Mouse (Mus musculus) adrenal gland, adult 8-10 months (tissue): ENCODE measurements around the gene Tars2. TPM values are rescaled to one million over a fixed set of nuclear protein-coding genes. Genes with fewer than 3 reads are reported as not detected.
"Not testable (repeated sequence)": the region's sequence is repeated elsewhere in the genome, so short reads cannot be mapped to it uniquely, and the experiment has no call there.

Experiments
- DNase-seq: peaks from one replicate; pipeline ENCODE4 v3.0.0; 2022
- total RNA-seq, 4 experiments: library from RNA; stranded (reverse); gene quantifications; 2 replicates each; pipeline ENCODE4 v1.2.4; 2022

Gene Tars2
- 10 to 100 TPM; 62.2 to 74.5 (median 65.2) TPM for total RNA-seq

DNA sequence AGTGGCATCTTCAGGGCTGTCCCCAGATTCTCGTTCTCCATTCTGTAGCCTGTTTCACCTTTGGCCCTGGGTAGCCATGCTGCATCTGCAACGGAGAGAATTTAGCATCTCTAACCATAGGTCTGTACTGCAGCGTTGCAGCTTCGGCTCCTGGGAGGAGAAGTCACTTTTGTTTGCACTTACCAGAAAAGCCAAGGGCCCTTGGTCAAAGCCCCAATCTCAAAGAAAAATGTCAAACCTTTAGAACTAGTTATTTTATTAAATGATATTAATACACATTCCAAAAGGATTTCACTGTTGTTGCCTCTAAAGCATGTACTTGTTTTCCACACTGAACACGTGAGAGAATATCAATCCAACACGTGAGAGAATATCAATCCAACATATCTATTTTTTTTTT lies at the start of gene Tars2:
TSS of gene Tars2 (minus strand) at position 101 of the 400 bp plus-strand sequence.
- no peak for DNase-seq

DNA sequence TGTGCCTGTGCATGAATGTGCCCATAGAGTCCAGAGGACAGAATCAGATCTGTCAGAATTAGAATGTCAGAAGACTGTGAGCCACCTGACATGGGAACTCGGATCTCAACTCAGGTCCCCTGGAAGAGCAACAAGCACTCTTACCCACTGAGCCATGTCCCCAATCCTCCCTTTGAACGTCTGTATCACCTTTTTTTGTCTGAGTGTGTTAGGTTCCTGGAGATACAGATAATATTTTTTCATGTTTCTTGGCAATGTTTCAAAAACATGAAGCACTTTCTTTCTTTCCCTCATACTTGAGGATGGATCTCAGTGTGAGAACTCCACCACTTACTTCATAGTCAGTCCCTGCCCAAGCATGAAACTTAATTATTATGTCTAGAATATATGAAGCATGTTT lies 48.4 kb upstream of the Tars2 start:
- no peak for DNase-seq

DNA sequence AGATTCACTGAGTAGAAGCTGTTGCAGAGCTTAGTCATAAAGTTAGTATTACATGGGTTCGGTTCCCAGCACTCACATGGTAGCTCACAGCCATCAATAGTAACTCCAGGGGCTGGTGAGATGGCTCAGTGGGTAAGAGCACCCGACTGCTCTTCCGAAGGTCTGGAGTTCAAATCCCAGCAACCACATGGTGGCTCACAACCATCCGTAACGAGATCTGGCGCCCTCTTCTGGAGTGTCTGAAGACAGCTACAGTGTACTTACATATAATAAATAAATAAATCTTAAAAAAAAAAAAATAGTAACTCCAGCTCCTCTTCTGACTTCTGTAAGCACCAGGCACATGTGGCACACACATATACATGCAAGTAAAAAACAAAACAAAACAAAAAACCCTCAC lies 47.6 kb upstream of the Tars2 start:
- not testable (repeated sequence) for DNase-seq

DNA sequence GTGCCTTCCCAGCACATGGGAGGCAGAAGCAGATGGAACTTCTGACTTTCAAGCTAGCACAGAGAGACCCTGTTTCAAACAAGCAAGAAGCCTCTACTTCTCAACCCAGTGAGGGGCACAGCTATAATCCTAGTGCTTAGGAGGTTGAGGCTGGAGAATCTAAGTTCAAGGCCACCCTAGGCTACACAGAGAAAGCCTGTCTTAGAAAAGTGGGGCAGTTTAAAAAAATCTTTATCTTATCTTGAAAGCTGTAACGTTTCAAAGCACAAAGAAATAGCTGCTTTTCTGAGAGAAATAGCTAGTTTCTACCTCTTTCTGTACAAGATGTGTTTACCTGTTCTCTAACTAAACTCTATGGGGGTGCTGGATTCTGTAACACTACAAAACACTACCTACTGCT lies 46.7 kb upstream of the Tars2 start:
- DNase-seq, result no peak

DNA sequence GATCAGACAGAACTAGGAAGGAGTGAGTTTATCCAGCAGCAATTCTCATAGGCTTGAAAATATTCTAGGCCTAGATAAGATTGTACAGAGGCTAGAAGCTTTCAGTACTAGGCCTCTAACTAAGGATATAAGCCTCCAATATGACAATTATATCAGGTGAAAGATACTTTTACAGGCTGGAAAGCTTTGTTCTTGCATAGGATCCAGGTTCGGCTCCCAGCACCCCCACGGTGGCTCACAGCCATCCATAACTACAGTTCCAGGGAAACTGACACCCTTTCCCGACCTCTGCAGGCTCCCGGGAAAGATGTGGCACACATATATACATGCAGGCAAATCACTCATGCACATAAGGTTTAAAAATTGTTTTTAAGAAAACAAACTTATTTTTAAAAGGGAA lies 43.8 kb upstream of the Tars2 start:
- no peak for DNase-seq

DNA sequence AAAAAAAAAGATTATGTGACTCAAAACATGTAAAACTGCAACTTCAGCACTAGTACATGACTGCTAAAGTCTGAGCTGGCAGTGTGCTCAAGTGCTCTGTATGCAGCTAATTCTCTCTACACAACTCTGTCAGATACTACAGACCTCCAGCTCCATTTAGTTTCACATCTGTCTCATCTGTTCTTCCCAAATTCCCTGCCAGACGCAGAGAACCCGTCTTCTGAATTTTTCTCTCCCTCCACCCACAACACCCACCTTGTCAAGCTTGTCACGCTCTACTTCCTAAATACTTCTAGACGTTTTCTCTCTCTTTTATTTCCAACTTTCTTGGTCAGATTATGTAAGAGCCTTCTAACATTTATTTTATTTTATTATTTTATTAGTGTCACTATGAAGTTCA lies 38.8 kb upstream of the Tars2 start:
- DNase-seq, result no peak

DNA sequence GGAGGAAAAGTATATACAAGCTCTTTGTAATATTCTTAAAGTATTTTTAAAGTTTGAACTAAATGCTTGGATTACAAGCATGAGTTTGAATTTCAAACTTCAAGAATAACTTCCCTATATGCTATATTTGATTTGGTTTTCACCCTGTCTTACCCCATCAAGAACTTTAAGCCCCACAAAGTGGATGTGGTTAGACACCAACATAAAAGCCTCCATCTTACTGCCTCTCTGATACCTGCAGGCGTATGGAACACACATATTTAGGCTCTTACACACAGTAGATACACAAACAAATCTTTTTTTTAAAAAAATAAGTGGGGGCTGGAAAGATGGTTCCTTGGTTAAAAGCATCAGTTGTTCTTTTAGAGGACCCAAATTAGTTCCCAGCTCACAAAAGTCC lies 34.3 kb upstream of the Tars2 start:
- no peak for DNase-seq

DNA sequence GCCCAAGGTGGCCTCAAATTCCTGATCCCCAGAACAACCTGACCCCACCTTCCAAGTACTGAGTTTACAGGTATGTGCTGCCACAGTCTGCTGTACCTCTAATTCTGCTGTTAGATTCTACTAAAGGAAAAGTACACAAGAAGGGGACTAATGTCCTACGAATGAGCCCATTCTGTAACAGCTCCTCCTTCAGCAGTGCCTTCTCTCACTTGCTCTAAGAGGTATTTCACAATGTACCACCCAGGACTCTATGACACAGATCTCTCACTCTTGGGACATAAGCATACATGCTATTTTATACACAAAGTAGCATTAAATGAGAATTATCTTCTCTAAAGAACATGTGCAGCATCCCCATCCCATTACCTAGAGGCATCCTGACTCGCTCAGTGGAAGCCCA lies 33.7 kb upstream of the Tars2 start:
- DNase-seq, result no peak

DNA sequence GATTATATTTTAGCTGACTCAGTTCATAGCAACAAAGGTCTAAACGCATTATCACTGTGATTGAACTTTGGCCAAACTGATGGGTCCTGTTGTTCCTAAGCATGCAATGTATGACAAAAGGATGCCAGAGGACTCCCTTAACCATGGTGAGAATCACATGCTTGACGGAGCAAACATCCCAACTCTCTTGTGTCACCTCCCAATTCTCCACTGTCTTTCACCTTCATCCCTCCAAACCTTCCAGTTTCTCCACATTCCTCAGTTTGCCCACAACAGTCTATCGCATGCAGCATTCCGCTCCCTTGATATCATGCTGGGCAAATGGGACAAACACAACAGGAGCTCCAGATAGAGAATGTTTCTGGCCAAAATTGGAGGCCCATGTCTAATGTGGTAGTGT lies 25.5 kb upstream of the Tars2 start:
- DNase-seq, result no peak

DNA sequence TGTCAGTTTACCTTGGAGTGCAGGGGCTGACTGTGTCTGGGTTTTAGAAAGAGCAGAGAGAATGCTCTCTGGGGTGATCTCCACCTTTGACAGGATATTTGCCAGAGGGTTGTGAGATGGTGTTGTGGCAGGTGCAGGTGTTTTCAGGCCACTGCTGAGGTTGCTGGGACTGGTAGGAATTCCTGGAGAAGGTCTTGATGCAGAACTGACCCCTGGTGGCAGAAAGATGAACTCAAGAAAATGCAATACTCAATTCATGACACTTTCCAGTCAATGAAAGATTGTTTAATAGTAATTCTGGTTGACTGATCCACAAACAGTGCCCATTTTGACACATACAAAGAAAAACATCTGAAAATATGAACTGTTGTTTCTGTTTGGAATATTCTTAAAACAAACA lies 12.0 kb upstream of the Tars2 start:
- DNase-seq, result no peak

DNA sequence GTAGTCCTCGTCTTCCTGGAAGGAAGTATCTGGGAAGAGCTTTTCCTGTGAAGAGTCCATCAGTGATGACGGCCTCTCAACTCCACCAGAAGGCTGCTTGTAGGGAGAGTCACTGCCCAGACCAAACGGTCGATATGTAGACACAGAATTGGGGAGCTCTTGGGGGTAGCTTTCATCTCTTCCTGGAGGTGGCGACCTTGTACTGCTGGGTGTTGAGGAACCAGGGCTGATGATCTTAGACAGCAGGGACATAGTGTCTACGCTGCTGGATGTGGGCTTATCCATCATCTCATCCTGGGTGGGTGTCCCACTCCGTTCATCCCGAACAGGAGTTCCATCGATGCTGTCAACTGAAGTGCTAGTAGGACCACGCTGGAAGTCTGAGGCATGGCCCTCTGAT lies 5.5 kb upstream of the Tars2 start:
- DNase-seq, result no peak

DNA sequence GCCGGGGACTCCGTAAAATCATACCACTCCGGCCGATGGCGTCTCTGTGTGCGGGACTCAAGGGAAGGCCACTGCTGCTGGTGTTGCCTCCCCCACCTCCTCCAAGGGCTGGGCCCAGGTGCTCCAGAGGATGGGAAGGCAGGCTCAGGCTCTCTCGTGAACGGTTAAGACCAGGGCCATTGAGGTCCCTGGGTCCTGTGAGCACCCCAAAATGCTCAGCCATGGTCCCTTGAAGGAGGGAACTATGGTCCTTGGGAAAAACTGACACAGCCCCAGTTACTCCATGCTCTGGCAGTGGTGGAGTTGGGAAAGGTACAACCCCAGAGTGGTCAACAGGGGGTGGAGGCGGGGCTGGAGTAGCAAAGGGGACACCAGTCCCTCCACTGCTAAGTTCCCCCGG lies 3.8 kb upstream of the Tars2 start:
- DNase-seq, result no peak

DNA sequence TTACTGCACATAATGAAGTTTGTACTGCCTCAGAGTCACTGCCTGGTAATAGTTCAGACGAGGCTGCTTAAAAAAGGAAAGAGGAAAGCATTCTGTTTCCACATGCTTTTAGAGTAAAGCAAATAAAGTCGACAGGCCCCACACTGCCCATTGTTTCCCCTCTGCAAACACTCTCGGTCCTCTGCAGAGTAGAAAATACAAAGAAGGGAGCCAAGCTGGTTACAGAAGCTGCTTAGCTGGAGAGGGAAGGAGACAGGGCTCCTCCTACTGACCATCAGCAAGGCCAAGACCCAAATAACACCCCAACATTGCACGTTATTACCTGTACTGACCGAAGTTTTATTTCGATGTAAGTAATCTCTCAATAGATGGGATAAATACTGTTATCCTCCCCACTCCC lies 3.0 kb upstream of the Tars2 start:
- no peak for DNase-seq

DNA sequence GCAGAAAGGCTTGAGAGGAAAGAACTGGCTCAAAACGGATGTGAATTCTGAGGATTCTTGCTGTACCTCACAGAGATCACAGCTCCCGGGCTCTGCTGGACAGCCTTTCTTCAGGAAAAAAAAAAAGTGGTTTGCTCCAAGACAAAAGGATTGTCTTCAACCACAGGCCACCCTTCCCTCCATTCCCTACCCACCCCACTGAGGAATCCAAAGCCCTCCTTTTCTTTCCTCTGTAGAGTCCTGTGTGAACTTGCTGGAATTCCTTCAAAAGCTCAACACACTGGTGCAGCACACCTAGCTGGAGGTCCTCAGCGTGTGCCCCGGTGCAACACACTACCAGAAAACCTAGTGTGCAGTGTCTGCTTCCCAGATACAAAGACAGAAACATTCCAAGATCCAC lies 1.8 kb upstream of the Tars2 start:
- no peak for DNase-seq

DNA sequence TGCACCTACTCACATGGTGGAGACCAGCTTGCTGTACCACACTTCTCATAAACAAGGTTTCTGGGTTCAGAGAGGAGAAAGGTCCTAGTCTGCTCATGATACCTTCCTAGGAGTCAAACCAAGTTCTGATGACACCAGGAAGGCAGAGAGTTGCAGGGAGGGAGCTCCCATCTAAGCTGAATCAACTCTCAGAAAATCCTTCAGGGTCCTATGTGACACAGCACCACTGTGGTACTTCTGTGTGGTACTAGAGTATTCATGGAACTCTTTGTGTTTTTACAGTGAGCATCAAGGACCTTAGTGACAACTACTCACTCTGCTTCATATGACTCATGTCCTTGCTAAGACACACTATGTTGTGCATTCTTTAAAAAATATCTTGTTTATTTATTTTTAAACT lies 650 bp upstream of the Tars2 start:
- DNase-seq, result no peak

DNA sequence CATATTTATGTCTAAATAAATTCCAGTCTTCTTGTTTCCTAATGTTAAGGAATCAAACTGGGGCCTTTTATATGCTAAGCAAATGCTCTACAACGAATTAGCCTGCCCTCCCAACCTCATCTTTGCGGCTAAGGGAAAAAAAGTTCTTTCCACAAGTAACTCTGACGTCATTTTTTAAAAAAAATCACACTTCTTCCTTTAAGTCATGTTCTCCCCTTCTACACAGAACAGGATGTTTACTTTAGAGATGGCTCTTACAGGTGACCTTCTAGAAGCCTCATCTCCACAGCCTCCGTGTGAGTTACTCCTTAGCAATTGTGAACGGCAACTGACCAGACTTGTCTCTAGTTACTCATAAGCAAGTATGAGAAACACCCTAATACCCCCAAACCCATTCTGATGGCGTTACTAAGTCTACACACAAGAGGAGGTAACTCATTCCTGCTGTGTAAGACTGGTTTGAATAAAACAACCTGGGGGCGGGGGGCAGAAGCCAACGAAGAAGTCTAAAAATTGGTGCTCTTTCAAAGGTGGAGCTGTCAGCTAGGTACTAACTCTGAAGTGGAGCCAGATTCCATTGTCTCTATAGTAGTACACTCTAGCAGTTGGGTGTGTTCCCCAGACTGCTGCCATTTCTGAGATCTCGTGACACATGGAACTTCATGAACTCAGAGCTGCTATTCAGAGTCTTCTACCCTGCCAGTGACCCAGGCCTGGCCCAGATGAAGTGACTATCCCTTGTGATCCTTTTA lies 1.4 kb downstream of the Tars2 start:
- no peak for DNase-seq

DNA sequence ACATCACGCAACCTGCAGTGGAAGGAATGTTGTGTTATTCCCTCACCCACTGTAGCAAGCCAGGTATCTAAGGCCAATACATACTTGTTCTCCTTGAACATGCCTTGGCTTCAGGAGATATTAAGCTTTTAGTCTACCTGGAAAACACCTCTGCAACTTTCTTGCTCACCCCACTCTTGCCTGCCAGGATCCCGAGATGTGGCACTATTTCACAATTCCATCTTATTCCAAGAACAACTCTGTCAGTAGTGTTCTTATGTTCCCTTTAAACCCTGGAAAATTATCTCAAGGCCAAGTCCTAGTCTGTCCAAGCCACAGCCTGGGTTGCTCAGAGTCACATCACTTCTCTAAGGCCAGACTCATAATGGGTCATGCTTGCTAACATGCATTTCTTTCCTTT lies 3.2 kb downstream of the Tars2 start:
- no peak for DNase-seq

DNA sequence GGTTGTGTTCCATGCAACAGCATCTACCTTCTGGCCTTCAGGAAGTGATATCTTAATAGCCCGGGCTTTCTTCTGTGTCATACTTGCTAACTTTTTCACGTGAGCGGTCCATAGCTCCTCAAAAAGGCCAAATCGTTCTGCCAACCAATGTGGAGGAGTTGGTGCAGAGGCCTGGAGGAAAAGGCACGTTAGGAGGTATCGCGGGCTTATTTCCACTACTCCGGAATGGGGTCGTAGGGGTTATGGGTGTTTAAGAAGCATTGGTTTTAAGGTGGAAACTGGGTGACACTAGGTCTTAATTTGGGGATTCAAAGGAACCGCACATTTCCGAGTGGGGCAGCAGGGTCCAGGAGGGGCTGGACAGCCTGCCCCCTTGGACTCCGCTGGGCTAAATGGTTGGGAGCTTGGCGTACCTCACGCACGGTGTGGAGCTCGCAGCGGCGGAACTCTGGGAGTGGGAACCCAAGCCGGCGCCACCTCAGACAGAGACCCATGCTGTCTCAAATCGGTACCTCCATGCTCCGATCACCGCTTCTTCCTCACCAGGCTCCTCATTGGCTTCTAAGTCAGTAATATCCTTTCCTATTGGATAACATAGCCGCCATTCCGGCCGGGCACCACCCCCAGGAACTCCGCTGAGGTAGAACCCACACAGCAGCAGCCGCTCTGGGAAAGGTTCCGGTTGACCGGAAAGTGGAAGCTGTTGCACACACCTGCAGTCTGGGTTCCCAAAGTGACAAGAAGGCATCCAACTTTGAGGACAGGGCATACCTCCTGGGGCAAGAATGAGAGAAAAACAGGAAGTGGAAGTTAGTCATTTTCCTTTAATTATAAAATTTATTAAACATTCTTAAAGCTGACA lies 5.4 kb downstream of the Tars2 start:
- peak; percentile 94 for DNase-seq

DNA sequence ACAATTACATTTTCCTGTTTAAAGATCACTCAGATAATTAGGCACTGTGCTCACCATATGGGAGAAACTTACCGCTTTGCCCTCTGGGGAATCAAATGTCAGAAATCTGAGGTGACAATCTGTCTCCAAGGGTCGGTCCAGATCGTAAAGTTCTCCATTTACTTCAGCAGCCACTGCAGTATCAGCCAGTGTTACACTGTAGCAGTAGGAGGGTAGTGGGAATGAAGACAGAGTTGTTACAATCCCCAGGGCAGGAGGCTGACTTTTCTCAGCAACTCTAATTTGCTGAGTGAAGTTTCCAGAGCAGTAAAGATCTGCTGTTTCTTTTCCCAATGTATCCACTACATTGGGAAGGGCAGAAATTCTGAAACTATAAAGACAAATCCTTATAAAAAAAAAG lies 7.1 kb downstream of the Tars2 start:
- no peak for DNase-seq

DNA sequence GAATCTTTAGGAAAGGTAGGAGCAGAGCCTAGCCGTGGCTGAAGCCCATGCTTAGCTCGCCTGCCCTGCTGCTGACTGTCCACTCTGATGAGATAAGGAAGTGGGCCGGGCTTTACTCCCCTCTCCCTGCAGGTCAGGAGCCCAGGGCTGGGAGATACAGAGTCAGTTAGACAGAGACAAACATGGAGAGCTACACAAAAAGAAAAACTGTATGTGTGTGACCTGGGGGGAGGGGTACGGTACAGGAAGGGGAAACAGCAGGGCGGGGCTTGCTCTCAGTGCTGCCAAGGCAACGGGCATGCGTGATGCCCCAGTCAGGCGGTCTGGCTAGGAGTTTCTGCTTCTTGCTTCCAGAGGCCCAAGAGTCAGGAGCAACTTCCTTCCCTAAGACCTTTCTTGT lies 19.6 kb downstream of the Tars2 start:
- DNase-seq, result no peak

DNA sequence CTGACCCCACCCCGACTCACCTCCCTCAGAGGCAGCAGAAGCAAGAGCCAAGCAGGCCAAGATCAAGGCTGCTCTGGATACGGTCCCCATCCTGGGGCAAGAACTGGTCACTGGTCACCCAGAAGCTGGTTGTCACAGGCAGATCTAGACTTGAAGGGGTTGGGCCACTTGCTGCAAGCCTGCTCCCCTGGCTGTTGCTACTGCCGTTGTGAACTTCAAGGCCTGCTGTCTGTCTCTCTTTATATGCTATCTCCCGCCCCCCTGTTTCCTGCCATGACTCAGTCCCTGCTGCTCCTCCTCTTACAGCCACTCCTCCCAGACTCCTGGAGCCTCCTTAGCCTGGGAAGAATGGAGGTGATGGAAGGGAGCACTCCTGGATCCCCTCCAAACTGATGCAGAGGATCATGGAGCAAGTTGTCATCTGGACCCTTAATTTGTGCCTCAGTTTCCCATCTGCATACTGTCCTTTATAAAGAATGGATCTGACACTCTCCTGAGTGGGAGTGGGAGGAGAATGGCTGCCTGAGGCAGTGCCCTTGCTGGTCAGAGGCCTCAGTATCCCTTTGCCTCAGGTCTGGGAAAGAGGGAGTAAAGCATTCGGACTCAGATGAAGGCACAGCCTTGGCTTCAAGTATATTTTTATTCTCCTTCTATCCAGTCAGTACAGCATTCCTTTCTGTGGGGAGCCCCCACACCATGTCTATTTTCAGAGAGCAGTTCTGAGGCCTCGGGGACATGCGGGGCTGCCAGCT lies 20.5 kb downstream of the Tars2 start, which contains the start of gene Ecm1:
TSS of gene Ecm1 (minus strand) at position 217 of the 752 bp plus-strand sequence.
- peak; percentile 88 for DNase-seq

DNA sequence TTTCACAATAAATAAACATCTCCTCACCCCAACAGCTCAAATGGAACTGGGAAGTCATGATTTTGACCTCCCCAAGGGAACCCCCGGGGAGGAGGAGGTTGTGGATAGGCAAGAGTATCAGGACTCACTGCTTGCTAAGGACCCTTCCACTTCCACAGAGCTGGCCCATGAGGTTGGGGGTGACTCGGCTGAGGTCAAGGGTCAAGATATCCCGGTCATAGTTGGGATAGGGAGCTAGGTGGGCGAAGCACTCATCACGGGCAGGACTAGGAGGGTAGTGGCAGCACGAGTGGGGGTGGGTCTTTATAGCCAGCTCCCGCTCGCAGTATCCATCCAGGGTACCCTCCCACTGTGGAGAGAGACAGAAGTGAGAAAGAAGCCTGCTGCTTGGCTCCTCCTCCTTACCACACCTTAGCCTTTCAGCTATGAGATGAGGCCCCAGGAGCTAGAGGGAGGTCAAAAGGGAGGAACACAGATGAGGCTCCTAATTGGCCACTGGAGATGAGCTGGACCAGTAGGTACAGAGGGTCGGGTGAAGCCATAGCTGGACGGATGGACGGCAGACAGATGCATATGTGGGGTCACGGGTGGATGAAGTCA lies 24.8 kb downstream of the Tars2 start:
- no peak for DNase-seq
